8 mouse cellular contexts compared by ENCODE assay signal in genomic region chr3:154332213-154332530, GRCm38 (mm10). TPM values are rescaled to one million over a fixed set of nuclear protein-coding genes. Genes with fewer than 3 reads are reported as not detected.
A peak's percentile ranks its signal among the peaks of the same experiment; 100 is the strongest.
DNase-seq lines count a peak whose midpoint lies in the region; ATAC-seq lines count a peak whose summit lies in the region.

No protein-coding gene starts in this region.

- peak; percentile 26 for DNase-seq in ZHBTc4 (ENCODE audit: low read depth, low spot score)
- DNase-seq in embryonic facial prominence, embryonic 11.5 days (ENCODE audit: low spot score): peak; percentile 54
- DNase-seq in layer of hippocampus, adult 11-12 months (ENCODE audit: low spot score): no peak
- DNase-seq in c-Kit-positive CD71-positive TER-119-positive erythroid progenitor cells, embryonic 14.5 days (ENCODE audit: low spot score): no peak
- no peak for DNase-seq in cerebellum, adult 9-11 months

- H3K27me3 ChIP-seq in embryonic facial prominence, embryonic 11.5 days (ENCODE audit: control insufficient read depth, insufficient read depth, low read length): peaks cover 32% of the 10 kb centered on the region
- H3K27me3 ChIP-seq in hindbrain, embryonic 12.5 days: peaks cover 85% of the 10 kb centered on the region
- peaks cover 90% of the 10 kb centered on the region for H3K27me3 ChIP-seq in limb, embryonic 15.5 days
- peaks cover 75% of the 10 kb centered on the region for H3K27me3 ChIP-seq in stomach, embryonic 16.5 days (ENCODE audit: control insufficient read depth, insufficient read depth, low read length)

- peak overlapping the region; percentile 70 for H3K9ac ChIP-seq in embryonic facial prominence, embryonic 11.5 days (replicated peaks; ENCODE audit: low read length)
- H3K9ac ChIP-seq in hindbrain, embryonic 12.5 days: no peak overlapping the region
- H3K9ac ChIP-seq in limb, embryonic 15.5 days: no peak overlapping the region
- no peak overlapping the region for H3K9ac ChIP-seq in stomach, embryonic 16.5 days (ENCODE audit: low read length)

- H3K4me3 ChIP-seq in embryonic facial prominence, embryonic 11.5 days (ENCODE audit: low read depth, low read length): peak overlapping the region; percentile 37
- peak overlapping the region; percentile 19 for H3K4me3 ChIP-seq in hindbrain, embryonic 12.5 days
- H3K4me3 ChIP-seq in limb, embryonic 15.5 days: peak overlapping the region; percentile 23
- peak overlapping the region; percentile 31 for H3K4me3 ChIP-seq in stomach, embryonic 16.5 days (replicated peaks; ENCODE audit: low read length)

- WGBS in embryonic facial prominence, embryonic 11.5 days: under 1% methylated on average over 20 of the region's 20 CpGs
- WGBS in hindbrain, embryonic 12.5 days: under 1% methylated on average over 20 of the region's 20 CpGs
- 2% methylated on average over 20 of the region's 20 CpGs for WGBS in limb, embryonic 15.5 days
- WGBS in stomach, embryonic 16.5 days: 2% methylated on average over 20 of the region's 20 CpGs

- H3K36me3 ChIP-seq in embryonic facial prominence, embryonic 11.5 days (replicated peaks; ENCODE audit: control insufficient read depth, insufficient read depth, low read depth, low read length): no peaks in the 10 kb centered on the region
- H3K36me3 ChIP-seq in hindbrain, embryonic 12.5 days: no peaks in the 10 kb centered on the region
- no peaks in the 10 kb centered on the region for H3K36me3 ChIP-seq in limb, embryonic 15.5 days
- no peaks in the 10 kb centered on the region for H3K36me3 ChIP-seq in stomach, embryonic 16.5 days (ENCODE audit: control insufficient read depth, insufficient read depth, low read length)

- peaks cover 8% of the 10 kb centered on the region for H3K4me1 ChIP-seq in embryonic facial prominence, embryonic 11.5 days (ENCODE audit: control insufficient read depth, insufficient read depth, low read length)
- peaks cover 26% of the 10 kb centered on the region for H3K4me1 ChIP-seq in hindbrain, embryonic 12.5 days
- H3K4me1 ChIP-seq in limb, embryonic 15.5 days: peaks cover 46% of the 10 kb centered on the region
- peaks cover 20% of the 10 kb centered on the region for H3K4me1 ChIP-seq in stomach, embryonic 16.5 days (ENCODE audit: control insufficient read depth, insufficient read depth, low read length)

- no peak for ATAC-seq in embryonic facial prominence, embryonic 11.5 days (replicated peaks; ENCODE audit: insufficient number of reproducible peaks, low FRiP score, low TSS enrichment, low read depth)
- no peak for ATAC-seq in hindbrain, embryonic 12.5 days (ENCODE audit: low FRiP score)
- ATAC-seq in limb, embryonic 15.5 days (ENCODE audit: insufficient number of reproducible peaks, low FRiP score, low TSS enrichment, low read depth): no peak
- ATAC-seq in stomach, embryonic 16.5 days (ENCODE audit: insufficient read depth, low FRiP score): no peak

- H3K27ac ChIP-seq in embryonic facial prominence, embryonic 11.5 days (replicated peaks; ENCODE audit: low read depth, low read length): peak overlapping the region; percentile 74
- H3K27ac ChIP-seq in hindbrain, embryonic 12.5 days: no peak overlapping the region
- no peak overlapping the region for H3K27ac ChIP-seq in limb, embryonic 15.5 days
- H3K27ac ChIP-seq in stomach, embryonic 16.5 days (ENCODE audit: low read length): no peak overlapping the region

- H3K9me3 ChIP-seq in embryonic facial prominence, embryonic 11.5 days (replicated peaks; ENCODE audit: control insufficient read depth, low read length): no peaks in the 10 kb centered on the region
- H3K9me3 ChIP-seq in hindbrain, embryonic 12.5 days (replicated peaks): no peaks in the 10 kb centered on the region
- H3K9me3 ChIP-seq in limb, embryonic 15.5 days: no peaks in the 10 kb centered on the region
- H3K9me3 ChIP-seq in stomach, embryonic 16.5 days (replicated peaks; ENCODE audit: control insufficient read depth, low read length): no peaks in the 10 kb centered on the region

- H3K4me2 ChIP-seq in embryonic facial prominence, embryonic 11.5 days (ENCODE audit: low read depth, low read length): peak overlapping the region; percentile 43
- peak overlapping the region; percentile 26 for H3K4me2 ChIP-seq in hindbrain, embryonic 12.5 days (replicated peaks)
- H3K4me2 ChIP-seq in limb, embryonic 15.5 days: peak overlapping the region; percentile 37
- peak overlapping the region; percentile 44 for H3K4me2 ChIP-seq in stomach, embryonic 16.5 days (ENCODE audit: low read depth, low read length)

RNA-seq across cellular contexts. Expression of gene Lhx8, which starts 1.7 kb away (rescaled TPM):
- polyA plus RNA-seq in embryonic facial prominence, embryonic 11.5 days (2014; fragmentation: Nextera tagmentation; extraction: Ambion mirVana): 55.2 and 73.1 TPM in 2 replicates
- polyA plus RNA-seq in hindbrain, embryonic 12.5 days (2016; fragmentation: Nextera tagmentation; extraction: Ambion mirVana): 1.4 and 3.1 TPM in 2 replicates
- 1.2 and 2.4 TPM in 2 replicates for polyA plus RNA-seq in limb, embryonic 15.5 days (2015; fragmentation: Nextera tagmentation; extraction: Ambion mirVana)
- 0.12 TPM in 1 of 2 replicates, not detected in the other for polyA plus RNA-seq in stomach, embryonic 16.5 days (2015; fragmentation: Nextera tagmentation; extraction: Ambion mirVana)

Comparison
In these comparisons a context has a peak if more than half of its experiments do, and no peak if none do; other contexts are left out.
1. DNase-seq: peak in ZHBTc4 (single experiment) and embryonic facial prominence, embryonic 11.5 days (single experiment); none in layer of hippocampus, adult 11-12 months (single experiment), c-Kit-positive CD71-positive TER-119-positive erythroid progenitor cells, embryonic 14.5 days (single experiment) and cerebellum, adult 9-11 months (single experiment).
2. RNA of gene Lhx8, which starts 1.7 kb away (polyA plus RNA-seq): 55.2 to 73.1 TPM in embryonic facial prominence, embryonic 11.5 days; 1.2 to 2.4 TPM in limb, embryonic 15.5 days, 1.4 to 3.1 TPM in hindbrain, embryonic 12.5 days and 0.12 TPM in stomach, embryonic 16.5 days; every median in the first group is over 10 times any median in the second.
3. Peak in every context shown above with its lines, with median percentiles within 50 percentile points of each other: H3K4me2 ChIP-seq and H3K4me3 ChIP-seq.